Mouse (Mus musculus): ENCODE measurements around the gene Spg21. TPM values are rescaled to one million over a fixed set of nuclear protein-coding genes. Genes with fewer than 3 reads are reported as not detected.

Gene Spg21
- polyA plus RNA-seq, 1 experiment from 2014 or later: 94.8 TPM

- H3K4me2 ChIP-seq (replicated peaks; ENCODE audit: low read depth, low read length): no peak overlapping the region
- H3K36me3 ChIP-seq (ENCODE audit: control insufficient read depth, insufficient read depth, low read length): peaks cover 7% of the 10 kb centered on the region
- ATAC-seq (ENCODE audit: insufficient number of reproducible peaks, insufficient read depth, low FRiP score, low read depth): no peak
- 78% methylated on average over 2 of the region's 2 CpGs for WGBS
- H3K27me3 ChIP-seq (ENCODE audit: control insufficient read depth, insufficient read depth, low read length): no peaks in the 10 kb centered on the region
- H3K9ac ChIP-seq (replicated peaks; ENCODE audit: low read depth, low read length): no peak overlapping the region
- H3K9me3 ChIP-seq (ENCODE audit: control insufficient read depth, low read depth, low read length): no peaks in the 10 kb centered on the region
- H3K27ac ChIP-seq (ENCODE audit: low read length): no peak overlapping the region
- H3K4me1 ChIP-seq (ENCODE audit: control insufficient read depth, insufficient read depth, low read length): no peaks in the 10 kb centered on the region
- H3K4me3 ChIP-seq (ENCODE audit: low read depth, low read length): no peak overlapping the region
These were observed 31.6 kb downstream of the Spg21 start for GRCm38 (mm10) chr9:65492351-65492750.

- ATAC-seq (ENCODE audit: insufficient number of reproducible peaks, insufficient read depth, low FRiP score, low read depth): no peak
- Histone ChIP-seq H3K9ac (replicated peaks; ENCODE audit: low read depth, low read length) (no peak overlapping the region), H3K27ac (ENCODE audit: low read length) (no peak overlapping the region), H3K4me2 (replicated peaks; ENCODE audit: low read depth, low read length) (no peak overlapping the region), H3K27me3 (ENCODE audit: control insufficient read depth, insufficient read depth, low read length) (no peaks in the 10 kb centered on the region), H3K36me3 (ENCODE audit: control insufficient read depth, insufficient read depth, low read length) (peaks cover 3% of the 10 kb centered on the region), H3K4me1 (ENCODE audit: control insufficient read depth, insufficient read depth, low read length) (no peaks in the 10 kb centered on the region), H3K4me3 (ENCODE audit: low read depth, low read length) (no peak overlapping the region), H3K9me3 (ENCODE audit: control insufficient read depth, low read depth, low read length) (no peaks in the 10 kb centered on the region)
- 89% methylated on average over 4 of the region's 4 CpGs for WGBS
These were observed 32.1 kb downstream of the Spg21 start for GRCm38 (mm10) chr9:65492851-65493250.

GRCm38 (mm10) chr9:65502146-65502545 is 41.4 kb downstream of the Spg21 start:
- WGBS: 51% methylated on average over 8 of the region's 8 CpGs
- no peak overlapping the region for H3K4me3 ChIP-seq (ENCODE audit: low read depth, low read length)

GRCm38 (mm10) chr9:65502721-65503505 is 42.2 kb downstream of the Spg21 start:
- Histone ChIP-seq H3K27me3 (ENCODE audit: control insufficient read depth, insufficient read depth, low read length) (no peaks in the 10 kb centered on the region), H3K4me1 (ENCODE audit: control insufficient read depth, insufficient read depth, low read length) (peaks cover 3% of the 10 kb centered on the region; the same call in 1 of the 2 replicates), H3K36me3 (ENCODE audit: control insufficient read depth, insufficient read depth, low read length) (no peaks in the 10 kb centered on the region), H3K9me3 (ENCODE audit: control insufficient read depth, low read depth, low read length) (no peaks in the 10 kb centered on the region), H3K4me3 (ENCODE audit: low read depth, low read length) (no peak overlapping the region), H3K27ac (ENCODE audit: low read length) (no peak overlapping the region), H3K9ac (replicated peaks; ENCODE audit: low read depth, low read length) (no peak overlapping the region), H3K4me2 (replicated peaks; ENCODE audit: low read depth, low read length) (no peak overlapping the region)
- no peak for ATAC-seq (ENCODE audit: insufficient number of reproducible peaks, insufficient read depth, low FRiP score, low read depth)
- WGBS: 63% methylated on average over 21 of the region's 21 CpGs

More at GRCm38 (mm10) chr9:65502146-65502545, 41.4 kb downstream of the Spg21 start:
- Histone ChIP-seq H3K27ac (ENCODE audit: low read length) (no peak overlapping the region), H3K9ac (replicated peaks; ENCODE audit: low read depth, low read length) (no peak overlapping the region), H3K27me3 (ENCODE audit: control insufficient read depth, insufficient read depth, low read length) (no peaks in the 10 kb centered on the region), H3K36me3 (ENCODE audit: control insufficient read depth, insufficient read depth, low read length) (no peaks in the 10 kb centered on the region), H3K4me2 (replicated peaks; ENCODE audit: low read depth, low read length) (no peak overlapping the region), H3K9me3 (ENCODE audit: control insufficient read depth, low read depth, low read length) (no peaks in the 10 kb centered on the region), H3K4me1 (ENCODE audit: control insufficient read depth, insufficient read depth, low read length) (peaks cover 3% of the 10 kb centered on the region; the same call in 1 of the 2 replicates)
- ATAC-seq (ENCODE audit: insufficient number of reproducible peaks, insufficient read depth, low FRiP score, low read depth): no peak

GRCm38 (mm10) chr9:65508449-65508848 is 47.7 kb downstream of the Spg21 start:
- no peak for ATAC-seq (ENCODE audit: insufficient number of reproducible peaks, insufficient read depth, low FRiP score, low read depth)
- H3K27me3 ChIP-seq (ENCODE audit: control insufficient read depth, insufficient read depth, low read length): no peaks in the 10 kb centered on the region
- H3K9ac ChIP-seq (replicated peaks; ENCODE audit: low read depth, low read length): no peak overlapping the region
- no peaks in the 10 kb centered on the region for H3K36me3 ChIP-seq (ENCODE audit: control insufficient read depth, insufficient read depth, low read length)
- H3K4me3 ChIP-seq (ENCODE audit: low read depth, low read length): no peak overlapping the region
- H3K4me2 ChIP-seq (replicated peaks; ENCODE audit: low read depth, low read length): no peak overlapping the region
- H3K4me1 ChIP-seq (ENCODE audit: control insufficient read depth, insufficient read depth, low read length): no peaks in the 10 kb centered on the region
- H3K9me3 ChIP-seq (ENCODE audit: control insufficient read depth, low read depth, low read length): no peaks in the 10 kb centered on the region
- H3K27ac ChIP-seq (ENCODE audit: low read length): no peak overlapping the region
- WGBS: 49% methylated on average over 7 of the region's 7 CpGs

GRCm38 (mm10) chr9:65512520-65512919 is 51.8 kb downstream of the Spg21 start:
- Histone ChIP-seq H3K27ac (ENCODE audit: low read length) (no peak overlapping the region), H3K9me3 (ENCODE audit: control insufficient read depth, low read depth, low read length) (no peaks in the 10 kb centered on the region), H3K27me3 (ENCODE audit: control insufficient read depth, insufficient read depth, low read length) (no peaks in the 10 kb centered on the region), H3K4me1 (ENCODE audit: control insufficient read depth, insufficient read depth, low read length) (no peaks in the 10 kb centered on the region), H3K9ac (replicated peaks; ENCODE audit: low read depth, low read length) (no peak overlapping the region), H3K36me3 (ENCODE audit: control insufficient read depth, insufficient read depth, low read length) (no peaks in the 10 kb centered on the region), H3K4me3 (ENCODE audit: low read depth, low read length) (no peak overlapping the region), H3K4me2 (replicated peaks; ENCODE audit: low read depth, low read length) (no peak overlapping the region)
- 0 out of 2 replicates have a peak, but pooled peaks have one; percentile 49 for ATAC-seq (ENCODE audit: insufficient number of reproducible peaks, insufficient read depth, low FRiP score, low read depth)
- WGBS: 68% methylated on average over 3 of the region's 3 CpGs

- 69% methylated on average over 8 of the region's 8 CpGs for WGBS
- ATAC-seq (ENCODE audit: insufficient number of reproducible peaks, insufficient read depth, low FRiP score, low read depth): no peak
These were observed 53.7 kb downstream of the Spg21 start for GRCm38 (mm10) chr9:65514431-65514830.

GRCm38 (mm10) chr9:65514851-65515261 is 54.1 kb downstream of the Spg21 start:
- H3K4me3 ChIP-seq (ENCODE audit: low read depth, low read length): no peak overlapping the region
- H3K9me3 ChIP-seq (ENCODE audit: control insufficient read depth, low read depth, low read length): no peaks in the 10 kb centered on the region
- no peaks in the 10 kb centered on the region for H3K4me1 ChIP-seq (ENCODE audit: control insufficient read depth, insufficient read depth, low read length)
- no peak overlapping the region for H3K9ac ChIP-seq (replicated peaks; ENCODE audit: low read depth, low read length)
- H3K36me3 ChIP-seq (ENCODE audit: control insufficient read depth, insufficient read depth, low read length): no peaks in the 10 kb centered on the region
- WGBS: 57% methylated on average over 3 of the region's 3 CpGs
- no peaks in the 10 kb centered on the region for H3K27me3 ChIP-seq (ENCODE audit: control insufficient read depth, insufficient read depth, low read length)
- no peak for ATAC-seq (ENCODE audit: insufficient number of reproducible peaks, insufficient read depth, low FRiP score, low read depth)
- no peak overlapping the region for H3K4me2 ChIP-seq (replicated peaks; ENCODE audit: low read depth, low read length)
- H3K27ac ChIP-seq (ENCODE audit: low read length): no peak overlapping the region

More at GRCm38 (mm10) chr9:65514431-65514830, 53.7 kb downstream of the Spg21 start:
- no peaks in the 10 kb centered on the region for H3K36me3 ChIP-seq (ENCODE audit: control insufficient read depth, insufficient read depth, low read length)
- H3K27ac ChIP-seq (ENCODE audit: low read length): no peak overlapping the region
- no peaks in the 10 kb centered on the region for H3K27me3 ChIP-seq (ENCODE audit: control insufficient read depth, insufficient read depth, low read length)
- no peak overlapping the region for H3K4me2 ChIP-seq (replicated peaks; ENCODE audit: low read depth, low read length)
- no peak overlapping the region for H3K9ac ChIP-seq (replicated peaks; ENCODE audit: low read depth, low read length)
- H3K4me1 ChIP-seq (ENCODE audit: control insufficient read depth, insufficient read depth, low read length): no peaks in the 10 kb centered on the region
- H3K9me3 ChIP-seq (ENCODE audit: control insufficient read depth, low read depth, low read length): no peaks in the 10 kb centered on the region
- no peak overlapping the region for H3K4me3 ChIP-seq (ENCODE audit: low read depth, low read length)

Measured in stomach, embryonic 14.5 days (tissue).